Mouse (Mus musculus) hindbrain, embryonic 10.5 days (tissue): Measurements from ENCODE around the gene 4930467E23Rik. TPM values are rescaled to one million over a fixed set of nuclear protein-coding genes. Genes with fewer than 3 reads are reported as not detected.
"Not testable (repeated sequence)": the region's sequence is repeated elsewhere in the genome, so short reads cannot be mapped to it uniquely, and the experiment has no call there.

ENCODE experiments used
- DNase-seq: peaks from one replicate; pipeline ENCODE4 v3.0.0-alpha.2; 2017; ENCODE audit warnings: low spot score
- H3K27ac ChIP-seq: fragments of 300-500 bp; sonication (generic); 2 replicates; pipeline ENCODE4 v1.5.1; 2016; ENCODE audit warnings: mild to moderate bottlenecking, moderate library complexity
- H3K27me3 ChIP-seq: fragments of 300-500 bp; sonication (generic); 2 replicates; pipeline ENCODE4 v1.6.1; 2016; ENCODE audit warnings: mild to moderate bottlenecking; ENCODE audit not compliant: poor library complexity, insufficient read depth, severe bottlenecking
- H3K36me3 ChIP-seq: fragments of 300-500 bp; sonication (generic); 2 replicates; pipeline ENCODE4 v1.6.1; 2016; ENCODE audit warnings: mild to moderate bottlenecking, moderate library complexity
- H3K4me1 ChIP-seq: fragments of 300-500 bp; sonication (generic); replicated peaks from 2 replicates; pipeline ENCODE4 v1.6.1; 2016; ENCODE audit warnings: mild to moderate bottlenecking
- H3K4me3 ChIP-seq: fragments of 300-500 bp; sonication (generic); 2 replicates; pipeline ENCODE4 v1.5.1; 2016; ENCODE audit warnings: mild to moderate bottlenecking, moderate library complexity
- H3K9me3 ChIP-seq: fragments of 300-500 bp; sonication (generic); 2 replicates; pipeline ENCODE4 v1.6.1; 2016; ENCODE audit warnings: mild to moderate bottlenecking, moderate library complexity
- WGBS: fragments of 180-500 bp; shearing (Covaris S2); methylation state at CpG from one replicate; pipeline ENCODE4 v1.1.7; 2016; 5-methylcytosine and 5-hydroxymethylcytosine counted together
- polyA plus RNA-seq: library from polyadenylated mRNA; unstranded; fragments of >200 nt; fragmentation: Nextera tagmentation; extraction: Ambion mirVana; gene quantifications from 2 replicates; pipeline ENCODE4 v1.2.1, GENCODE M21; 2016

4930467E23Rik gene
- polyA plus RNA-seq: 0.07 TPM in 1 of 2 replicates, not detected in the other

GRCm38 (mm10) chr8:19729276-19729675 lies at the start of gene 4930467E23Rik:
Gene 4930467E23Rik (plus strand): TSS chr8:19729576.
- H3K27me3 ChIP-seq, H3K36me3 ChIP-seq, DNase-seq, H3K27ac ChIP-seq, H3K9me3 ChIP-seq, H3K4me3 ChIP-seq, H3K4me1 ChIP-seq: not testable (repeated sequence)
- no CpG with 5 or more reads among the region's 2 CpGs for WGBS

- H3K27ac ChIP-seq, H3K4me3 ChIP-seq, H3K36me3 ChIP-seq, H3K4me1 ChIP-seq, H3K27me3 ChIP-seq, DNase-seq, H3K9me3 ChIP-seq: not testable (repeated sequence)
- 82% methylated on average over 2 of the region's 3 CpGs for WGBS
Measured at GRCm38 (mm10) chr8:19682311-19682710, 47.1 kb upstream of the 4930467E23Rik start.

GRCm38 (mm10) chr8:19685476-19685875 lies 43.9 kb upstream of the 4930467E23Rik start:
- not testable (repeated sequence) for H3K9me3 ChIP-seq, H3K4me1 ChIP-seq, H3K36me3 ChIP-seq, H3K4me3 ChIP-seq, H3K27me3 ChIP-seq, DNase-seq, H3K27ac ChIP-seq
- WGBS: 81% methylated on average over 3 of the region's 3 CpGs

GRCm38 (mm10) chr8:19688802-19689525 lies 40.4 kb upstream of the 4930467E23Rik start:
- not testable (repeated sequence) for H3K4me1 ChIP-seq, H3K9me3 ChIP-seq, H3K27ac ChIP-seq, DNase-seq, H3K27me3 ChIP-seq, H3K4me3 ChIP-seq, H3K36me3 ChIP-seq
- 84% methylated on average over 6 of the region's 6 CpGs for WGBS

- H3K4me1 ChIP-seq, H3K9me3 ChIP-seq, H3K27me3 ChIP-seq, DNase-seq, H3K4me3 ChIP-seq, H3K27ac ChIP-seq, H3K36me3 ChIP-seq: not testable (repeated sequence)
- WGBS: 92% methylated on average over 1 of the region's 1 CpGs
Measured at GRCm38 (mm10) chr8:19689745-19690144, 39.6 kb upstream of the 4930467E23Rik start.

GRCm38 (mm10) chr8:19691421-19691820 lies 38.0 kb upstream of the 4930467E23Rik start:
- not testable (repeated sequence) for DNase-seq, H3K4me3 ChIP-seq, H3K27me3 ChIP-seq, H3K9me3 ChIP-seq, H3K4me1 ChIP-seq, H3K36me3 ChIP-seq, H3K27ac ChIP-seq
- WGBS: 86% methylated on average over 6 of the region's 6 CpGs

GRCm38 (mm10) chr8:19697497-19698077 lies 31.8 kb upstream of the 4930467E23Rik start:
- H3K9me3 ChIP-seq: peaks cover 15% of the 10 kb centered on the region
- H3K4me3 ChIP-seq, H3K27me3 ChIP-seq, H3K36me3 ChIP-seq, DNase-seq, H3K27ac ChIP-seq, H3K4me1 ChIP-seq: not testable (repeated sequence)
- WGBS: 85% methylated on average over 11 of the region's 11 CpGs

GRCm38 (mm10) chr8:19698123-19698522 lies 31.3 kb upstream of the 4930467E23Rik start:
- H3K27me3 ChIP-seq, H3K4me1 ChIP-seq, H3K36me3 ChIP-seq, H3K27ac ChIP-seq, DNase-seq, H3K4me3 ChIP-seq: not testable (repeated sequence)
- WGBS: 82% methylated on average over 6 of the region's 6 CpGs
- H3K9me3 ChIP-seq: peaks cover 18% of the 10 kb centered on the region

GRCm38 (mm10) chr8:19698722-19699121 lies 30.7 kb upstream of the 4930467E23Rik start:
- H3K4me1 ChIP-seq, H3K27ac ChIP-seq, H3K4me3 ChIP-seq, H3K27me3 ChIP-seq, DNase-seq, H3K36me3 ChIP-seq: not testable (repeated sequence)
- 81% methylated on average over 4 of the region's 4 CpGs for WGBS
- peaks cover 15% of the 10 kb centered on the region for H3K9me3 ChIP-seq

GRCm38 (mm10) chr8:19701326-19701725 lies 28.1 kb upstream of the 4930467E23Rik start:
- peaks cover 15% of the 10 kb centered on the region for H3K9me3 ChIP-seq
- 90% methylated on average over 2 of the region's 2 CpGs for WGBS
- not testable (repeated sequence) for H3K36me3 ChIP-seq, H3K4me1 ChIP-seq, H3K27ac ChIP-seq, DNase-seq, H3K27me3 ChIP-seq, H3K4me3 ChIP-seq

GRCm38 (mm10) chr8:19702276-19702675 lies 27.1 kb upstream of the 4930467E23Rik start:
- DNase-seq, H3K27ac ChIP-seq, H3K36me3 ChIP-seq, H3K4me1 ChIP-seq, H3K4me3 ChIP-seq, H3K27me3 ChIP-seq: not testable (repeated sequence)
- WGBS: 79% methylated on average over 2 of the region's 2 CpGs
- peaks cover 21% of the 10 kb centered on the region for H3K9me3 ChIP-seq

- 47% methylated on average over 13 of the region's 13 CpGs for WGBS
Measured at GRCm38 (mm10) chr8:19702972-19703709, 26.2 kb upstream of the 4930467E23Rik start.

GRCm38 (mm10) chr8:19703906-19704305 lies 25.5 kb upstream of the 4930467E23Rik start:
- not testable (repeated sequence) for H3K36me3 ChIP-seq, H3K27ac ChIP-seq, H3K4me3 ChIP-seq, H3K4me1 ChIP-seq, H3K27me3 ChIP-seq, DNase-seq
- peaks cover 15% of the 10 kb centered on the region for H3K9me3 ChIP-seq

More at GRCm38 (mm10) chr8:19702972-19703709, 26.2 kb upstream of the 4930467E23Rik start:
- H3K4me3 ChIP-seq, H3K36me3 ChIP-seq, H3K27me3 ChIP-seq, H3K4me1 ChIP-seq, H3K27ac ChIP-seq: not testable (repeated sequence)
- peaks cover 20% of the 10 kb centered on the region for H3K9me3 ChIP-seq
- peak; percentile 78 for DNase-seq
